Mouse (Mus musculus): ENCODE results near the gene Rab3gap2. TPM values are rescaled to one million over a fixed set of nuclear protein-coding genes. Genes with fewer than 3 reads are reported as not detected.

Rab3gap2 gene
- polyA plus RNA-seq, 1 experiment = 32.8 TPM

DNA sequence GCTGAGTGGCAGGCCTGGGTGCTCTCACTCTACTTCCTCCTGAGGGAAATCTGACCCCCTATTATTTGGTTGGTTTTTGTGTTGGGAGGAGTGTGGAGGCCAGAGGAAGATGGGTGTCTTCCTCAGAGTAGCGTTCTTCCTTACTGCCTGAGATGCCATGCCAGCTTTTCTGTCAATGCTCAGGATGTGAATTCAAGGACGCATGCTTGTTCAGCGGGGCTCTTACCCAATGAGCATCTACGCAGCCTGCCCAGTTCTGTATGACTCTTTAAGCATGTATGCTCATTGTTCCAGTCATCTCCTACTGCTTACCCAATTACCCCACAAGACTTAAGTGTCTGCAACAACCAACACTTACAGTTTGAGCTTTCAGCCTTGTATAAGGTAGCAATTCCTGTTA, 76.7 kb downstream of the Rab3gap2 start:
- H3K27ac ChIP-seq (ENCODE audit: insufficient read depth, low read length) = no peak overlapping the region

DNA sequence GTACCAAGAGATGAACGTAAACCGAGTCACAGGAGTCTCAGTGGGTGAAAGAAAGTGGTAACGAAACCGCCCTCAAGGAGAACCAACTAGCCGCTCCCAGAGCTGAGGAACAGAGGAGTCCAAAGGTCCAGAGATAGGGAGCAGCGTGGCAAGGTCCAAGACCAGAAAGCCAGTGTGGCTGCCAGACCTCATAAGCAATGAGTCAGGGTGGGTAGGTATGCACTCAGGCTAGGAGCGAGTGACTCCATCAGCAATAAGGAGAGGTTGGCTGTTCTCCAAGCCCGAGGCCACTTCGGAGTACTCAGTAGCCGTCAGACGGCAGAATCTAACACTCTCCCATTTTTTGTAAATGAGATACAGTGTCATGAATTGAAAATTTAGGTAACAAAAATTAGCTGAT, 78.9 kb downstream of the Rab3gap2 start:
- Histone ChIP-seq H3K36me3 (ENCODE audit: control insufficient read depth, insufficient read depth, low read length, poor library complexity, severe bottlenecking) (peaks cover 3% of the 10 kb centered on the region), H3K4me1 (ENCODE audit: control insufficient read depth, insufficient read depth, low read length) (no peaks in the 10 kb centered on the region), H3K9me3 (replicated peaks; ENCODE audit: control insufficient read depth, insufficient read depth, low read length, poor library complexity, severe bottlenecking) (no peaks in the 10 kb centered on the region), H3K9ac (ENCODE audit: low read depth, poor library complexity, severe bottlenecking) (no peak overlapping the region), H3K27ac (ENCODE audit: insufficient read depth, low read length) (no peak overlapping the region), H3K27me3 (ENCODE audit: control insufficient read depth, insufficient read depth, low read length, poor library complexity, severe bottlenecking) (no peaks in the 10 kb centered on the region), H3K4me3 (ENCODE audit: low read depth, low read length) (no peak overlapping the region)
- TF ChIP-seq CTCF (IDR thresholded peaks at IDR 0.05; ENCODE audit: low read depth, low read length) (no peak), EP300 (IDR thresholded peaks at IDR 0.05; ENCODE audit: insufficient read depth, low read depth, low read length) (no peak), POLR2A (IDR thresholded peaks at IDR 0.05; ENCODE audit: insufficient read depth, low read length) (no peak)

More for the DNA sequence above, 76.7 kb downstream of the Rab3gap2 start:
- Histone ChIP-seq H3K4me3 (ENCODE audit: low read depth, low read length) (no peak overlapping the region), H3K9ac (ENCODE audit: low read depth, poor library complexity, severe bottlenecking) (no peak overlapping the region), H3K36me3 (ENCODE audit: control insufficient read depth, insufficient read depth, low read length, poor library complexity, severe bottlenecking) (peaks cover 10% of the 10 kb centered on the region; the same call in 1 of the 2 replicates), H3K27me3 (ENCODE audit: control insufficient read depth, insufficient read depth, low read length, poor library complexity, severe bottlenecking) (no peaks in the 10 kb centered on the region), H3K4me1 (ENCODE audit: control insufficient read depth, insufficient read depth, low read length) (no peaks in the 10 kb centered on the region), H3K9me3 (replicated peaks; ENCODE audit: control insufficient read depth, insufficient read depth, low read length, poor library complexity, severe bottlenecking) (no peaks in the 10 kb centered on the region)
- TF ChIP-seq POLR2A (IDR thresholded peaks at IDR 0.05; ENCODE audit: insufficient read depth, low read length) = no peak
- no peak for TF ChIP-seq EP300 (IDR thresholded peaks at IDR 0.05; ENCODE audit: insufficient read depth, low read depth, low read length)
- TF ChIP-seq CTCF (IDR thresholded peaks at IDR 0.05; ENCODE audit: low read depth, low read length) = no peak

DNA sequence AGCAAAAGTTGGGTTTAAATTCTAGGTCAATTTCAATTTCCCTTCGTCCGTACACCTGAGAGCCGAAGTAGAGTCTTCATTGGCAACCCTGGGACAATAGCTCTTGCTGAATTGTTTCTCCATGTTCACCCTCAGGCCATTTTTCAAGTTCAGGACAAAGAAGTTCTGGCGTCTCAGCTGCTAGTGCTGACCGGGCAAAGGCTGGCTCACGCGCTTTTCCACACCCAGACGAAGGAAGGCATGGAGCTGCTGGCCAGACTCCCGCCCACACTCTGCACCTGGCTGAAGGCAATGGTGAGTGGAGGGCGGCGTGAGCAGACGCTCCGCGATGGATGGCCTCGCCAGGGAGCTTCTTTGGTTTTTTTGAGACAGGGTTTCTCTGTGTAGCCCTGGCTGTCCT, 79.3 kb downstream of the Rab3gap2 start:
- Histone ChIP-seq H3K9me3 (replicated peaks; ENCODE audit: control insufficient read depth, insufficient read depth, low read length, poor library complexity, severe bottlenecking) (no peaks in the 10 kb centered on the region), H3K4me1 (ENCODE audit: control insufficient read depth, insufficient read depth, low read length) (no peaks in the 10 kb centered on the region), H3K27me3 (ENCODE audit: control insufficient read depth, insufficient read depth, low read length, poor library complexity, severe bottlenecking) (no peaks in the 10 kb centered on the region), H3K9ac (ENCODE audit: low read depth, poor library complexity, severe bottlenecking) (no peak overlapping the region), H3K4me3 (ENCODE audit: low read depth, low read length) (no peak overlapping the region), H3K27ac (ENCODE audit: insufficient read depth, low read length) (no peak overlapping the region), H3K36me3 (ENCODE audit: control insufficient read depth, insufficient read depth, low read length, poor library complexity, severe bottlenecking) (peaks cover 3% of the 10 kb centered on the region)
- TF ChIP-seq CTCF (IDR thresholded peaks at IDR 0.05; ENCODE audit: low read depth, low read length) (no peak), POLR2A (IDR thresholded peaks at IDR 0.05; ENCODE audit: insufficient read depth, low read length) (no peak), EP300 (IDR thresholded peaks at IDR 0.05; ENCODE audit: insufficient read depth, low read depth, low read length) (no peak)

DNA sequence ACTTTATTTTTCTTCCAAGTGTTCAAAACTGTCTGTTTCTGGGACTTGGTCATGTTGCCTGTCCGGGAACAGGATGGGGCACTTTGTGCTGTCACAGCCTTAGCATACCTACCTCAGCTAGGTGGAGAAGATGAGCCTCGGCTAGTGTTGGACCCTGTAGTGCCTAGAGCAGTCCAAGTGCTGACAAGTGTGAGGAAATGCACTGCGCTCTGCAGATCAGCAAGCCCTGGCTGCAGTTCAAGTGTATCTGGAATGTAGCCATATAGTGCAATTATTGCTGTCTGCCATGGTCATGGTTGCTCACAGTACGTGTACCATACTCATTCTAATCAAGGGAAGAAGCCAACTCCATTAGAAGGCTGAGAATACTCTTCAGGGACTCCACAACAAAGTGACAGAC, 80.8 kb downstream of the Rab3gap2 start:
- Histone ChIP-seq H3K4me1 (ENCODE audit: control insufficient read depth, insufficient read depth, low read length) (no peaks in the 10 kb centered on the region), H3K4me3 (ENCODE audit: low read depth, low read length) (no peak overlapping the region), H3K36me3 (ENCODE audit: control insufficient read depth, insufficient read depth, low read length, poor library complexity, severe bottlenecking) (peaks cover 3% of the 10 kb centered on the region), H3K9me3 (replicated peaks; ENCODE audit: control insufficient read depth, insufficient read depth, low read length, poor library complexity, severe bottlenecking) (no peaks in the 10 kb centered on the region), H3K9ac (ENCODE audit: low read depth, poor library complexity, severe bottlenecking) (no peak overlapping the region), H3K27ac (ENCODE audit: insufficient read depth, low read length) (no peak overlapping the region), H3K27me3 (ENCODE audit: control insufficient read depth, insufficient read depth, low read length, poor library complexity, severe bottlenecking) (no peaks in the 10 kb centered on the region)
- TF ChIP-seq CTCF (IDR thresholded peaks at IDR 0.05; ENCODE audit: low read depth, low read length) = no peak

DNA sequence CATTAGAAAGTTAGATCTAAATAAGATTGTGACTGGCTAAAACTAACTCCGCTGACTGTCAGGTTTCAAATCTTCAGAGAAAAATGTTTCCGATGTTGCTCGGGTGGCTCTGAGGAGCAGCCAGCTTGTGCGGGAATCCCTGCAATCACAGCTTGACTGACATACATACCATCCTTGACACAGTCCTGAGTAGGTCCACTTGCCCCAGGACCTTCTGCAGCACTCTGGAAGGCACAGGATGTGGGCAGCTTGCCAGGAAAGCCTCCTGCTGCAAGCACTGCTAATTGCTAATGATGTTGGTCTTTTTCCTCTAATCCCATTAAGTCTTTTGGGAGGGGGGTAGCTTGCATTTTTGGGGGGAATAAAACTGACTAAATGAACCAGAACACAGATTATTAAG, 81.3 kb downstream of the Rab3gap2 start:
- H3K9me3 ChIP-seq (replicated peaks; ENCODE audit: control insufficient read depth, insufficient read depth, low read length, poor library complexity, severe bottlenecking) = no peaks in the 10 kb centered on the region
- no peak for TF ChIP-seq CTCF (IDR thresholded peaks at IDR 0.05; ENCODE audit: low read depth, low read length)
- TF ChIP-seq EP300 (IDR thresholded peaks at IDR 0.05; ENCODE audit: insufficient read depth, low read depth, low read length) = no peak
- no peak for TF ChIP-seq POLR2A (IDR thresholded peaks at IDR 0.05; ENCODE audit: insufficient read depth, low read length)
- no peak overlapping the region for H3K9ac ChIP-seq (ENCODE audit: low read depth, poor library complexity, severe bottlenecking)
- no peaks in the 10 kb centered on the region for H3K27me3 ChIP-seq (ENCODE audit: control insufficient read depth, insufficient read depth, low read length, poor library complexity, severe bottlenecking)
- no peak overlapping the region for H3K4me3 ChIP-seq (ENCODE audit: low read depth, low read length)
- H3K36me3 ChIP-seq (ENCODE audit: control insufficient read depth, insufficient read depth, low read length, poor library complexity, severe bottlenecking) = peaks cover 3% of the 10 kb centered on the region
- no peak overlapping the region for H3K27ac ChIP-seq (ENCODE audit: insufficient read depth, low read length)
- H3K4me1 ChIP-seq (ENCODE audit: control insufficient read depth, insufficient read depth, low read length) = no peaks in the 10 kb centered on the region

DNA sequence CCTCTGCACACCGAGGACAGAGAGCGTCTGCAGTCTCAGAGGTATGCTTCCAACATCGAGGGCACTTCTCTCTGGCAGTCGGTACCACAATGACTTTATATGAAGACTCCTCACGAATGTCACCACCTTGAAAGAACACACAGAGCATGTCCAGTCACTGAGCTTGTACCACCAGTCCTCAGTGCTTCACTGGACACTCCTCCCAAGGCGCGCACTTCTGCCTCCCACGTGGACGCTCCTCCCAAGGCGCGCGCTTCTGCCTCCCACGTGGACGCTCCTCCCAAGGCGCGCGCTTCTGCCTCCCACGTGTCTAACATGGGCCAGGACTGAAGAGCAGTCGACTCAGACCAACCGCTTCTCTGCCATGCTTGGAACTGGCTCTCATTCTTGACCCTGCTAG, 83.1 kb downstream of the Rab3gap2 start:
- Histone ChIP-seq H3K4me1 (ENCODE audit: control insufficient read depth, insufficient read depth, low read length) (no peaks in the 10 kb centered on the region), H3K9me3 (replicated peaks; ENCODE audit: control insufficient read depth, insufficient read depth, low read length, poor library complexity, severe bottlenecking) (no peaks in the 10 kb centered on the region), H3K27me3 (ENCODE audit: control insufficient read depth, insufficient read depth, low read length, poor library complexity, severe bottlenecking) (no peaks in the 10 kb centered on the region), H3K4me3 (ENCODE audit: low read depth, low read length) (no peak overlapping the region), H3K9ac (ENCODE audit: low read depth, poor library complexity, severe bottlenecking) (no peak overlapping the region), H3K27ac (ENCODE audit: insufficient read depth, low read length) (no peak overlapping the region), H3K36me3 (ENCODE audit: control insufficient read depth, insufficient read depth, low read length, poor library complexity, severe bottlenecking) (peaks cover 3% of the 10 kb centered on the region)
- TF ChIP-seq CTCF (IDR thresholded peaks at IDR 0.05; ENCODE audit: low read depth, low read length) (no peak), POLR2A (IDR thresholded peaks at IDR 0.05; ENCODE audit: insufficient read depth, low read length) (no peak), EP300 (IDR thresholded peaks at IDR 0.05; ENCODE audit: insufficient read depth, low read depth, low read length) (no peak)
